Mouse (Mus musculus): ENCODE data around the gene 4921517D22Rik. TPM values are rescaled to one million over a fixed set of nuclear protein-coding genes. Genes with fewer than 3 reads are reported as not detected.

Gene 4921517D22Rik
- polyA plus RNA-seq, 1 experiment from 2014 or later, result not detected

DNA sequence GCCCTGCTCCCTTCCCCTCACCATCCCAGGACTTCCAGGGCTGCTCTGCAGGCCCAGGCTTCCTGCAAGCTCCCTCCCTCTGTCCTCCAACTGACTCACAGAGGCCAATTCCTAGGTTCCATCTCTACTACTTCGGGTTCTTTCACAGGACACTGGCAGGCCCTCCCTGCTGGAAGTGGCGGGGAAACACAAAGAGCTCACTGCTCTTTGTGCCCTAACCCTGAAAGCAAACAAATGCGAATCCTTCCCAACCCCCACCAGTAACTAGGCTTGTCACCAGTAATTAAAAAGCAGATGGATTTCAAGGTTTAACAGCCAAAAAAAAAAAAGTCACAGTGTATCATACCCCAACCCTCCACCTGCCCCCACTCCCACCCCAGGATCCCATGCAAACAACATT, 19.7 kb downstream of the 4921517D22Rik start:
- Histone ChIP-seq H3K9me3 (no peaks in the 10 kb centered on the region), H3K36me3 (no peaks in the 10 kb centered on the region), H3K9ac (peak overlapping the region; percentile 86), H3K4me2 (peak overlapping the region; percentile 85), H3K4me1 (peaks cover 18% of the 10 kb centered on the region), H3K27me3 (replicated peaks) (no peaks in the 10 kb centered on the region), H3K27ac (replicated peaks) (no peak overlapping the region), H3K4me3 (peak overlapping the region; percentile 84)
- no peak for ATAC-seq (ENCODE audit: extremely low read depth, insufficient number of reproducible peaks, low FRiP score, low TSS enrichment)
- 29% methylated on average over 3 of the region's 3 CpGs for WGBS

DNA sequence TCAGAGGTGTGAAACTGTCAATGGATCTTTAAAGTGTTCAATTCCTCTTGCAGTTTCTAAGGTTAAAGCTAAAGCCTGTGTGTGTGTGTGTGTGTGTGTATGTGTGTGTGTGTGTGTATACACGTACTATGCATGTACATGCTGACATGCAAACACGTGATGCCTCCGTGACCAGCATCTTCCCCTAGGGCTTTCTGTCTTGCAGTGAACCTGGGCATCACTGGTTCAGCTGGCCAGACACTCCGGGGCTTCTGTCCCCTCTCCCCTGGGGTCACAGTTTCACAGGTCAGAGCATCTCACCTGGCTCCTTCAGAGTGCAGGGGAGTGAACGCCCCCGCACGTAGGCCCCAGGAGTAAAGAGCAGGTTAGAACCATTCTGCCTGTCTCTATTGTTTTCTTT, 20.3 kb downstream of the 4921517D22Rik start:
- no peaks in the 10 kb centered on the region for H3K36me3 ChIP-seq
- no peak overlapping the region for H3K4me3 ChIP-seq
- ATAC-seq (ENCODE audit: extremely low read depth, insufficient number of reproducible peaks, low FRiP score, low TSS enrichment), result no peak
- H3K27ac ChIP-seq (replicated peaks), result no peak overlapping the region
- 76% methylated on average over 7 of the region's 7 CpGs for WGBS
- H3K4me2 ChIP-seq, result peak overlapping the region; percentile 85; the same call in 1 of the 2 replicates
- H3K27me3 ChIP-seq (replicated peaks), result no peaks in the 10 kb centered on the region
- H3K4me1 ChIP-seq, result peaks cover 23% of the 10 kb centered on the region
- H3K9ac ChIP-seq, result 0 out of 2 replicates have a peak overlapping the region, but pooled peaks have one; percentile 44
- H3K9me3 ChIP-seq, result no peaks in the 10 kb centered on the region

GRCm38 (mm10) chr13:59672248-59672647, 21.7 kb downstream of the 4921517D22Rik start:
- H3K4me1 ChIP-seq, result peaks cover 28% of the 10 kb centered on the region
- peaks cover 1% of the 10 kb centered on the region; the same call in 1 of the 2 replicates for H3K36me3 ChIP-seq
- H3K27ac ChIP-seq (replicated peaks), result no peak overlapping the region
- H3K4me2 ChIP-seq, result no peak overlapping the region
- no peaks in the 10 kb centered on the region for H3K27me3 ChIP-seq (replicated peaks)
- no peak overlapping the region for H3K4me3 ChIP-seq
- WGBS, result 70% methylated on average over 6 of the region's 6 CpGs
- H3K9me3 ChIP-seq, result no peaks in the 10 kb centered on the region
- H3K9ac ChIP-seq, result no peak overlapping the region
- no peak for ATAC-seq (ENCODE audit: extremely low read depth, insufficient number of reproducible peaks, low FRiP score, low TSS enrichment)

- 75% methylated on average over 2 of the region's 2 CpGs for WGBS
- Histone ChIP-seq H3K9me3 (no peaks in the 10 kb centered on the region), H3K4me3 (no peak overlapping the region), H3K27me3 (replicated peaks) (no peaks in the 10 kb centered on the region), H3K36me3 (peaks cover 6% of the 10 kb centered on the region), H3K27ac (replicated peaks) (no peak overlapping the region), H3K9ac (no peak overlapping the region), H3K4me1 (peaks cover 28% of the 10 kb centered on the region), H3K4me2 (no peak overlapping the region)
- ATAC-seq (ENCODE audit: extremely low read depth, insufficient number of reproducible peaks, low FRiP score, low TSS enrichment), result no peak
These were observed 22.4 kb downstream of the 4921517D22Rik start for GRCm38 (mm10) chr13:59671521-59671920.

GRCm38 (mm10) chr13:59669946-59670345, 24.0 kb downstream of the 4921517D22Rik start:
- peaks cover 10% of the 10 kb centered on the region for H3K36me3 ChIP-seq
- no peak overlapping the region for H3K9ac ChIP-seq
- H3K4me3 ChIP-seq, result no peak overlapping the region
- peaks cover 28% of the 10 kb centered on the region for H3K4me1 ChIP-seq
- 87% methylated on average over 10 of the region's 10 CpGs for WGBS
- H3K27ac ChIP-seq (replicated peaks), result no peak overlapping the region
- H3K4me2 ChIP-seq, result no peak overlapping the region
- no peaks in the 10 kb centered on the region for H3K9me3 ChIP-seq
- H3K27me3 ChIP-seq (replicated peaks), result no peaks in the 10 kb centered on the region
- ATAC-seq (ENCODE audit: extremely low read depth, insufficient number of reproducible peaks, low FRiP score, low TSS enrichment), result no peak

DNA sequence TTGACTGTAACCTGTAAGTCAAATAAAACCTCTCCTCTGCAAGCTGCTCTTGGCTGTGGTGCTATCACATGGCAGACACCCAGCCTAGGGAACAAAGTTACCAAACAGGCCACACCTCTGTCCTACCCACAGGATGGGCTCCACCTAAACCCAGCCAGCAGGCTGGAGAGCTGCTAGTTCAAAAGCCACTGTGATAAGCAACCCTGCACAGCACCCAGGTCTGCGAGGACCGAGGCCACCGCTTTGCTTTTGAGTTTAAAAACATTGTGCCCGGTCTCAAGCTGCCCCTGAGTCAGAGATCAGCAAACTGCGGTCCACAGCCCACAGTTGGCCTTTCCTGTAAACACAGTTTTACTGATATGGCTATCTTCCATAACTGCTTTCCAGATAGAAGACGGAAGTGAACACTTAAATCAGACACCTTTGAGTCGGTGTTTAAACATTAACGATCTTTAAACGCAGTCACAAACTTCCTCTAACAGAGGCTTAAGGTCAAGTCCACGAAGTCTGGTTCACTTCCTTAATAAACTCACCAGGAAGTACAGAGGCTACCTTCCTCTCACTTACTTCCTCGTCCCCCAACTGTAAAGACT, 25.3 kb downstream of the 4921517D22Rik start:
- ATAC-seq (ENCODE audit: extremely low read depth, insufficient number of reproducible peaks, low FRiP score, low TSS enrichment), result no peak
- no peaks in the 10 kb centered on the region for H3K27me3 ChIP-seq (replicated peaks)
- H3K36me3 ChIP-seq, result peaks cover 23% of the 10 kb centered on the region
- peak overlapping the region; percentile 42; the same call in 1 of the 2 replicates for H3K9ac ChIP-seq
- peak overlapping the region; percentile 71 for H3K27ac ChIP-seq (replicated peaks)
- H3K4me1 ChIP-seq, result peaks cover 18% of the 10 kb centered on the region
- H3K4me2 ChIP-seq, result peak overlapping the region; percentile 39; the same call in 1 of the 2 replicates
- H3K4me3 ChIP-seq, result no peak overlapping the region
- WGBS, result 34% methylated on average over 11 of the region's 11 CpGs
- H3K9me3 ChIP-seq, result no peaks in the 10 kb centered on the region

DNA sequence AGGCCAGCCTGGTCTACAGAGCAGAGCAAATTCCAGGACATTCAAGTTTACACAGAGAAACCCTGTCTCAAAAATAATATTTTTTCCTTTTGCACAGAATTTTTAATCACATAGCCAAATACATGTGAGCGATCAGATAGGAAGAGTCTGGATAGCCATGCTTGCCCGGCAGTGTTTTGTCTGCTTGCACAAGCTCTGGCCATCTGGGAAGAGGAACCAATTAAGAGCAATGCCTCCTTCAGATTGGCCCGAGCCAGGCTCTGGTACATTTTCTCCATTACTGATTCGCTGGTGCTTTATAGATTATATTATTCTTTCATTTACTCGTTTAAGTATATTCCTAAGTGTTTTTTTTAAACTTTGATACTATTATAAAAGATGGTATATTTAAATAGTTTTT, 26.1 kb downstream of the 4921517D22Rik start:
- Histone ChIP-seq H3K9me3 (no peaks in the 10 kb centered on the region), H3K27ac (replicated peaks) (no peak overlapping the region), H3K27me3 (replicated peaks) (no peaks in the 10 kb centered on the region), H3K4me1 (peaks cover 14% of the 10 kb centered on the region), H3K4me2 (no peak overlapping the region), H3K9ac (no peak overlapping the region), H3K36me3 (peaks cover 32% of the 10 kb centered on the region), H3K4me3 (no peak overlapping the region)
- ATAC-seq (ENCODE audit: extremely low read depth, insufficient number of reproducible peaks, low FRiP score, low TSS enrichment), result no peak
- WGBS, result 85% methylated on average over 5 of the region's 5 CpGs

DNA sequence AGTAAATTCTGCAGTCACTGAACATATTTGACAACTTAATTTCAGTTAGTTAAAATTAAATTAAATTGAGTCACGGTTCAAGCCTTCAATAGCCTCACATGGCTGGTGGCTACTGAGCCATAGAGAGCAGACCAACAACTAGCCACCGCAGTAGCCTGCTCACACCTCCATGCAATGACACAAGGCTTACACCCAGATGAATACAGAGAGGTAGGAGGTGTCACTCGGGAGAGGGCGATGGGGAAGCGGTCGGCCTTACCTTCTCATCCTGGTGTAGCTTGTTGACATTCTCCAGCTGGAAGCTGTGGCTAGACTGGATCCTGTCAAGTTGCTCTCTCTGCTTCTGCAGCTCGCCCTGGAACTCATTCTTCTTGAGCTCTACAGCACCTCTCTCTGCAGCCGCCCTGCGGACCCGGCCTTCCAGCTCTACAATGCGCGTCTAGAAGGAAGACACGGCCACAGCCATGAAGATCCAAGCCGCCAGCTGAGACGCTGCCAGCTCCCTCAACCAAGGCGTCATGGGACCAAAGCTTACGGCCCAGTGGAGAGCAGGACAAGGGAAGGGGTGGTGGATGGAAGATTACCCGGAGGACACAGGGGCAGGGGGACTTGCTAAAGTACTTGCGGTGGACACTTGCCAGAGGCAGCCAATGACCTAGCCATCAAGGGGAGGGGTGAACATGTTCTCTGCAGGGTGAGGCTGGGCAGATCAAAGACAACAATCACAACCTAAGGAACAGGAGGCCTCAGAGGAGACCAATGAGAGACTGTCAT, 29.8 kb downstream of the 4921517D22Rik start:
- no peak overlapping the region for H3K27ac ChIP-seq (replicated peaks)
- H3K4me3 ChIP-seq, result no peak overlapping the region
- H3K36me3 ChIP-seq, result peaks cover 57% of the 10 kb centered on the region
- no peaks in the 10 kb centered on the region for H3K27me3 ChIP-seq (replicated peaks)
- no peak overlapping the region for H3K4me2 ChIP-seq
- H3K9me3 ChIP-seq, result no peaks in the 10 kb centered on the region
- WGBS, result 88% methylated on average over 19 of the region's 19 CpGs
- H3K9ac ChIP-seq, result no peak overlapping the region
- ATAC-seq (ENCODE audit: extremely low read depth, insufficient number of reproducible peaks, low FRiP score, low TSS enrichment), result no peak
- peaks cover 10% of the 10 kb centered on the region for H3K4me1 ChIP-seq

GRCm38 (mm10) chr13:59661966-59662365, 31.9 kb downstream of the 4921517D22Rik start:
- Histone ChIP-seq H3K4me3 (no peak overlapping the region), H3K36me3 (peaks cover 62% of the 10 kb centered on the region), H3K27ac (replicated peaks) (no peak overlapping the region), H3K4me1 (no peaks in the 10 kb centered on the region), H3K9me3 (no peaks in the 10 kb centered on the region), H3K9ac (no peak overlapping the region), H3K27me3 (replicated peaks) (no peaks in the 10 kb centered on the region), H3K4me2 (no peak overlapping the region)
- no peak for ATAC-seq (ENCODE audit: extremely low read depth, insufficient number of reproducible peaks, low FRiP score, low TSS enrichment)
- 93% methylated on average over 12 of the region's 12 CpGs for WGBS

DNA sequence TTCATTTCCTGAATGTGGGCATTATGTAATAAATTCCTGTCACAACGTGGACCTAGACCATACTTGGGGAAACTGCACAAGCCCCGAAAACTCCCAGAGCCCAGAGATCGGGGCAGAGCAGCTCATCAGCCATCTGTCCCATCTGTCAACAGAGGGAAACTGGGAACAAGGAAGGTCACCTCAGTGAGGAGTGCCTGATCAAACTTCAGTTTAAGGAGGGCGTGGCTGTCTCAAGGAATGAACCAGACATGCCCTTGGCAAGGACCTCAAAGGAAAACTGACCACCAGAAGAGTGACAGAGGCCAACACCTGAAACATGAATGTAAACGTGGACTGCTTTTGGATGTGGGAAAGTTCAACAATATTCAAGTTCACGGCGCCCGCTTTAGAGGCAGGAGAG, 32.5 kb downstream of the 4921517D22Rik start:
- WGBS, result 91% methylated on average over 8 of the region's 8 CpGs
- H3K9ac ChIP-seq, result no peak overlapping the region
- H3K4me3 ChIP-seq, result no peak overlapping the region
- H3K27me3 ChIP-seq (replicated peaks), result no peaks in the 10 kb centered on the region
- no peak overlapping the region for H3K27ac ChIP-seq (replicated peaks)
- H3K4me1 ChIP-seq, result peaks cover 5% of the 10 kb centered on the region; the same call in 1 of the 2 replicates
- no peaks in the 10 kb centered on the region for H3K9me3 ChIP-seq
- no peak for ATAC-seq (ENCODE audit: extremely low read depth, insufficient number of reproducible peaks, low FRiP score, low TSS enrichment)
- no peak overlapping the region for H3K4me2 ChIP-seq
- H3K36me3 ChIP-seq, result peaks cover 60% of the 10 kb centered on the region

DNA sequence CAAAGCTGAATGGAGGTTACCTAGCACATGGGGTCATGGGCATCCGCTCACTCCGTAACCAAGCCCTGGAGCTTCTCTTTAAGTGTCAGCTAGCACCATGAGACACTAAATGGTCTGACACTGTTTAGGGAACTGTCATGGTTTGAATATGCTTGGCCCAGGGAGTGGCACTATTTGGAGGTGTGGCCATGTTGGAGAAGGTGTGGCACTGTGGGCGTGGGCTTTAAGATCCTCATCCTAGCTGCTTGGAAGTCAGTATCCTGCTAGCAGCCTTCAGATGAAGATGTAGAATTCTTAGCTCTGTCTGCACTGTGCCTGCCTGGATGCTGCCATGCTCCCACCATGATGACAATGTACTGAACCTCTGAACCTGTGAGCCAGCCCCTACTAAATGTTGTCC, 33.5 kb downstream of the 4921517D22Rik start:
- H3K4me2 ChIP-seq, result no peak overlapping the region
- H3K4me3 ChIP-seq, result no peak overlapping the region
- ATAC-seq (ENCODE audit: extremely low read depth, insufficient number of reproducible peaks, low FRiP score, low TSS enrichment), result no peak
- H3K27ac ChIP-seq (replicated peaks), result no peak overlapping the region
- peaks cover 60% of the 10 kb centered on the region for H3K36me3 ChIP-seq
- WGBS, result 89% methylated on average over 3 of the region's 3 CpGs
- no peaks in the 10 kb centered on the region for H3K9me3 ChIP-seq
- no peak overlapping the region for H3K9ac ChIP-seq
- H3K4me1 ChIP-seq, result peaks cover 6% of the 10 kb centered on the region; the same call in 1 of the 2 replicates
- H3K27me3 ChIP-seq (replicated peaks), result no peaks in the 10 kb centered on the region
